Mouse (Mus musculus) intestine, postnatal 0 days (tissue): ENCODE data around the gene Tex264. TPM values are rescaled to one million over a fixed set of nuclear protein-coding genes. Genes with fewer than 3 reads are reported as not detected.

Experiments used
- ATAC-seq: fragments of 200-750 bp; cut with Nextera tagmentation; 2 replicates; pipeline ENCODE4 v1.8.0; 2017; ENCODE audit warnings: mild to moderate bottlenecking, moderate TSS enrichment, moderate library complexity
- H3K27ac ChIP-seq: fragments of 300-500 bp; sonication (generic); 2 replicates; pipeline ENCODE4 v1.5.1; 2014; ENCODE audit warnings: mild to moderate bottlenecking, low read depth, low read length, moderate library complexity
- H3K27me3 ChIP-seq: fragments of 300-500 bp; sonication (generic); replicated peaks from 2 replicates; pipeline ENCODE4 v1.6.1; 2014; ENCODE audit warnings: low read length, mixed read lengths; ENCODE audit not compliant: control insufficient read depth, insufficient read depth
- H3K36me3 ChIP-seq: fragments of 300-500 bp; sonication (generic); 2 replicates; pipeline ENCODE4 v1.6.1; 2014; ENCODE audit warnings: mild to moderate bottlenecking, moderate library complexity; ENCODE audit not compliant: control insufficient read depth, insufficient read depth
- H3K4me1 ChIP-seq: fragments of 300-500 bp; sonication (generic); replicated peaks from 2 replicates; pipeline ENCODE4 v1.6.1; 2014; ENCODE audit warnings: antibody characterized with exemption, low read length, mixed read lengths; ENCODE audit not compliant: control insufficient read depth, insufficient read depth
- H3K4me2 ChIP-seq: fragments of 300-500 bp; sonication (generic); replicated peaks from 2 replicates; pipeline ENCODE4 v1.6.1; 2014; ENCODE audit warnings: low read depth, mild to moderate bottlenecking, moderate library complexity
- H3K4me3 ChIP-seq: fragments of 300-500 bp; sonication (generic); 2 replicates; pipeline ENCODE4 v1.5.1; 2014; ENCODE audit warnings: low read depth, low read length
- H3K9ac ChIP-seq: fragments of 300-500 bp; sonication (generic); 2 replicates; pipeline ENCODE4 v1.6.1; 2014; ENCODE audit warnings: mild to moderate bottlenecking, low read depth, low read length
- H3K9me3 ChIP-seq: fragments of 300-500 bp; sonication (generic); 2 replicates; pipeline ENCODE4 v1.6.1; 2016; ENCODE audit warnings: mixed run types; ENCODE audit not compliant: control insufficient read depth
- CTCF ChIP-seq: sonication (generic); IDR thresholded peaks from 2 replicates; pipeline ENCODE4 v1.5.1; 2016; ENCODE audit warnings: low read depth, mild to moderate bottlenecking, control low read depth, antibody characterized with exemption, moderate library complexity
- WGBS: fragments of 180-500 bp; shearing (Covaris S2); extraction: QIAGEN DNeasy Blood & Tissue Kit; methylation state at CpG from one replicate; pipeline ENCODE4 v1.1.7; 2014; 5-methylcytosine and 5-hydroxymethylcytosine counted together
- polyA plus RNA-seq: library from polyadenylated mRNA; unstranded; fragments of >200 nt; fragmentation: Nextera tagmentation; extraction: Ambion mirVana; gene quantifications from 2 replicates; pipeline ENCODE4 v1.2.1, GENCODE M21; 2015

Tex264 gene
- 100 and 109 TPM in 2 replicates for polyA plus RNA-seq

- Histone ChIP-seq H3K4me2 (peak within 1 kb of the TSS; percentile 96), H3K4me3 (peak within 1 kb of the TSS; percentile 78), H3K9me3 (no peaks in the 10 kb centered on the region), H3K27ac (peak within 1 kb of the TSS; percentile 74), H3K27me3 (no peaks in the 10 kb centered on the region), H3K9ac (peak within 1 kb of the TSS; percentile 76), H3K36me3 (peaks cover 13% of the 10 kb centered on the region), H3K4me1 (peaks cover 4% of the 10 kb centered on the region; the same call in 1 of the 2 replicates)
- ATAC-seq: peak; percentile 85
- TF ChIP-seq CTCF: no peak
- WGBS: under 1% methylated on average over 83 of the region's 86 CpGs
These were observed at the start of gene Tex264 for GRCm38 (mm10) chr9:106685249-106686101. Tex264 (minus strand) TSS chr9:106685927.

- no peaks in the 10 kb centered on the region for H3K9me3 ChIP-seq
- no peak overlapping the region for H3K9ac ChIP-seq
- no peak for TF ChIP-seq CTCF
- no peaks in the 10 kb centered on the region for H3K27me3 ChIP-seq
- H3K4me3 ChIP-seq: no peak overlapping the region
- ATAC-seq: no peak
- H3K36me3 ChIP-seq: no peaks in the 10 kb centered on the region; the same call in 1 of the 2 replicates
- H3K4me1 ChIP-seq: no peaks in the 10 kb centered on the region
- H3K27ac ChIP-seq: no peak overlapping the region
- WGBS: 81% methylated on average over 2 of the region's 2 CpGs
- H3K4me2 ChIP-seq: no peak overlapping the region
These were observed 48.0 kb upstream of the Tex264 start for GRCm38 (mm10) chr9:106733690-106734089.

GRCm38 (mm10) chr9:106729416-106729815 is 43.7 kb upstream of the Tex264 start:
- no peak for TF ChIP-seq CTCF
- Histone ChIP-seq H3K4me3 (no peak overlapping the region), H3K9ac (no peak overlapping the region), H3K4me1 (no peaks in the 10 kb centered on the region), H3K36me3 (no peaks in the 10 kb centered on the region; the same call in 1 of the 2 replicates), H3K4me2 (no peak overlapping the region), H3K9me3 (no peaks in the 10 kb centered on the region), H3K27me3 (no peaks in the 10 kb centered on the region), H3K27ac (no peak overlapping the region)
- 96% methylated on average over 2 of the region's 2 CpGs for WGBS
- no peak for ATAC-seq

- Histone ChIP-seq H3K4me3 (no peak overlapping the region), H3K9ac (no peak overlapping the region), H3K4me1 (no peaks in the 10 kb centered on the region), H3K36me3 (peaks cover 9% of the 10 kb centered on the region; the same call in 1 of the 2 replicates), H3K27me3 (no peaks in the 10 kb centered on the region), H3K4me2 (no peak overlapping the region), H3K27ac (no peak overlapping the region; the same call in 1 of the 2 replicates), H3K9me3 (no peaks in the 10 kb centered on the region)
- no peak for ATAC-seq
- no peak for TF ChIP-seq CTCF
- 76% methylated on average over 1 of the region's 1 CpGs for WGBS
These were observed 41.2 kb upstream of the Tex264 start for GRCm38 (mm10) chr9:106726891-106727290.

GRCm38 (mm10) chr9:106725435-106725834 is 39.7 kb upstream of the Tex264 start:
- H3K4me2 ChIP-seq: no peak overlapping the region
- H3K27ac ChIP-seq: 0 out of 2 replicates have a peak overlapping the region, but pooled peaks have one; percentile 21
- H3K36me3 ChIP-seq: peaks cover 18% of the 10 kb centered on the region; the same call in 1 of the 2 replicates
- no peaks in the 10 kb centered on the region for H3K9me3 ChIP-seq
- no peak overlapping the region for H3K9ac ChIP-seq
- H3K4me1 ChIP-seq: no peaks in the 10 kb centered on the region
- no peaks in the 10 kb centered on the region for H3K27me3 ChIP-seq
- 83% methylated on average over 2 of the region's 2 CpGs for WGBS
- TF ChIP-seq CTCF: no peak
- no peak for ATAC-seq
- H3K4me3 ChIP-seq: no peak overlapping the region

GRCm38 (mm10) chr9:106724864-106725263 is 39.1 kb upstream of the Tex264 start:
- no peak for TF ChIP-seq CTCF
- Histone ChIP-seq H3K27ac (0 out of 2 replicates have a peak overlapping the region, but pooled peaks have one; percentile 21), H3K9ac (no peak overlapping the region), H3K4me3 (no peak overlapping the region), H3K27me3 (no peaks in the 10 kb centered on the region), H3K9me3 (no peaks in the 10 kb centered on the region), H3K36me3 (peaks cover 21% of the 10 kb centered on the region; the same call in 1 of the 2 replicates), H3K4me2 (no peak overlapping the region), H3K4me1 (no peaks in the 10 kb centered on the region)
- ATAC-seq: peak; percentile 75
- WGBS: 52% methylated on average over 1 of the region's 1 CpGs
